Comparison of ENCODE assay signal across 9 mouse cellular contexts in genomic region chr19:8695330-8695729, GRCm38 (mm10). TPM values are rescaled to one million over a fixed set of nuclear protein-coding genes. Genes with fewer than 3 reads are reported as not detected.
A peak's percentile ranks its signal among the peaks of the same experiment; 100 is the strongest.
DNase-seq lines count a peak whose midpoint lies in the region; ATAC-seq and TF ChIP-seq lines count a peak whose summit lies in the region.
"Had no signal": no experiment of that assay in that cellular context is flagged by ENCODE, and none has a peak within 500 bp of the region (broad histone marks: within the 10 kb centered on the region; RNA-seq: fewer than 3 reads in every experiment).

No protein-coding gene starts in this region.

- H3K4me2 ChIP-seq in hindbrain, postnatal 0 days (ENCODE audit: low read depth, low read length): no peak overlapping the region
- H3K4me2 ChIP-seq in liver, embryonic 15.5 days: peak overlapping the region; percentile 46; the same call in 1 of the 2 replicates
- H3K4me2 ChIP-seq: embryonic facial prominence, embryonic 13.5 days had no signal

- H3K36me3 ChIP-seq in hindbrain, postnatal 0 days (ENCODE audit: insufficient read depth, low read length): no peaks in the 10 kb centered on the region
- H3K36me3 ChIP-seq in liver, embryonic 15.5 days (replicated peaks): no peaks in the 10 kb centered on the region
- H3K36me3 ChIP-seq in splenic B cell, adult 2 months (ENCODE audit: control insufficient read depth, insufficient read depth, low read length, poor library complexity, severe bottlenecking): no peaks in the 10 kb centered on the region
- H3K36me3 ChIP-seq: embryonic facial prominence, embryonic 13.5 days had no signal

- peaks cover 2% of the 10 kb centered on the region for H3K4me1 ChIP-seq in cortical plate, adult 2 months (ENCODE audit: control insufficient read depth, insufficient read depth, low read length)
- H3K4me1 ChIP-seq in hindbrain, postnatal 0 days (ENCODE audit: insufficient read depth, low read length): no peaks in the 10 kb centered on the region
- peaks cover 17% of the 10 kb centered on the region for H3K4me1 ChIP-seq in liver, embryonic 15.5 days (replicated peaks)
- H3K4me1 ChIP-seq: embryonic facial prominence, embryonic 13.5 days had no signal

- H3K27ac ChIP-seq in cortical plate, adult 2 months (ENCODE audit: insufficient read depth, low read length): no peak overlapping the region
- H3K27ac ChIP-seq in hindbrain, postnatal 0 days: no peak overlapping the region
- no peak overlapping the region for H3K27ac ChIP-seq in liver, embryonic 15.5 days (replicated peaks)
- H3K27ac ChIP-seq: embryonic facial prominence, embryonic 13.5 days had no signal

- WGBS in hindbrain, postnatal 0 days: 58% methylated on average over 6 of the region's 6 CpGs
- WGBS in liver, embryonic 15.5 days (ENCODE audit: insufficient replicate concordance): 10% methylated on average over 6 of the region's 6 CpGs

- H3K27me3 ChIP-seq in hindbrain, postnatal 0 days (ENCODE audit: insufficient read depth, low read length): no peaks in the 10 kb centered on the region
- H3K27me3 ChIP-seq in liver, embryonic 15.5 days: no peaks in the 10 kb centered on the region
- no peaks in the 10 kb centered on the region for H3K27me3 ChIP-seq in splenic B cell, adult 2 months (ENCODE audit: control insufficient read depth, insufficient read depth, low read length, poor library complexity, severe bottlenecking)
- H3K27me3 ChIP-seq: embryonic facial prominence, embryonic 13.5 days had no signal

- no peaks in the 10 kb centered on the region for H3K9me3 ChIP-seq in hindbrain, postnatal 0 days (ENCODE audit: low read length)
- H3K9me3 ChIP-seq in liver, embryonic 15.5 days (replicated peaks): no peaks in the 10 kb centered on the region
- H3K9me3 ChIP-seq: embryonic facial prominence, embryonic 13.5 days had no signal

- peak; percentile 48; the same call in 1 of the 2 replicates for ATAC-seq in hindbrain, postnatal 0 days
- ATAC-seq in liver, embryonic 15.5 days (ENCODE audit: insufficient read depth): peak; percentile 84

- no peak overlapping the region for H3K4me3 ChIP-seq in cortical plate, adult 2 months (ENCODE audit: insufficient read depth, low read length)
- H3K4me3 ChIP-seq in hindbrain, postnatal 0 days (ENCODE audit: low read length): no peak overlapping the region
- no peak overlapping the region for H3K4me3 ChIP-seq in liver, embryonic 15.5 days (replicated peaks)
- H3K4me3 ChIP-seq: embryonic facial prominence, embryonic 13.5 days had no signal

- H3K9ac ChIP-seq in hindbrain, postnatal 0 days (replicated peaks; ENCODE audit: low read length): no peak overlapping the region
- H3K9ac ChIP-seq in liver, embryonic 15.5 days: no peak overlapping the region
- H3K9ac ChIP-seq: embryonic facial prominence, embryonic 13.5 days had no signal

- DNase-seq in ovary, postnatal 36 days (ENCODE audit: low spot score): peak; percentile 53
- no peak for DNase-seq in ovary, adult 18-20 months (ENCODE audit: low spot score)
- no peak for DNase-seq in hindbrain, postnatal 0 days (ENCODE audit: low spot score)
- DNase-seq in splenic B cell, adult 2 months (ENCODE audit: low read depth, low spot score): peak; percentile 71
- no peak for DNase-seq in right cerebral cortex, postnatal 10 days (ENCODE audit: low spot score in 2 of 2)
- no peak for DNase-seq in layer of hippocampus, adult 8-10 months (ENCODE audit: low spot score in 2 of 2)

- 0 out of 2 replicates have a peak, but pooled peaks have one; percentile 25 for TF ChIP-seq CTCF in cortical plate, adult 2 months (IDR thresholded peaks at IDR 0.05; ENCODE audit: extremely low read depth, insufficient read depth, low read length)
- TF ChIP-seq CTCF in hindbrain, postnatal 0 days (IDR thresholded peaks at IDR 0.05; ENCODE audit: low read depth): peak; percentile 36

- TF ChIP-seq POLR2A in cortical plate, adult 2 months (IDR thresholded peaks at IDR 0.05; ENCODE audit: extremely low read depth, insufficient read depth, low read length): no peak

RNA-seq across cellular contexts. Expression of gene Slc3a2, which starts 27.8 kb away (rescaled TPM):
- polyA plus RNA-seq in cortical plate, adult 2 months (2012; rRNA removed): 200 TPM in 2 replicates
- total RNA-seq in hindbrain, postnatal 0 days (2014; rRNA removed): 154 and 155 TPM in 2 replicates
- polyA plus RNA-seq in hindbrain, postnatal 0 days (2015; fragmentation: Nextera tagmentation; extraction: Ambion mirVana): 235 and 250 TPM in 2 replicates
- polyA plus RNA-seq in liver, embryonic 15.5 days (2015; fragmentation: Nextera tagmentation; extraction: Ambion mirVana): 124 and 132 TPM in 2 replicates
- total RNA-seq in layer of hippocampus, adult 8-10 months (2022): 100 to 1,000 TPM; 157 to 169 (median 162) TPM

RNA-seq across cellular contexts. Expression of gene Chrm1, which starts 31.7 kb away (rescaled TPM):
- polyA plus RNA-seq in cortical plate, adult 2 months (2012; rRNA removed): 109 and 117 TPM in 2 replicates
- 1.3 and 2.4 TPM in 2 replicates for total RNA-seq in hindbrain, postnatal 0 days (2014; rRNA removed)
- 0.80 and 0.88 TPM in 2 replicates for polyA plus RNA-seq in hindbrain, postnatal 0 days (2015; fragmentation: Nextera tagmentation; extraction: Ambion mirVana)
- polyA plus RNA-seq in liver, embryonic 15.5 days (2015; fragmentation: Nextera tagmentation; extraction: Ambion mirVana): 0.02 TPM in 1 of 2 replicates, not detected in the other
- 100 to 1,000 TPM; 160 to 164 (median 161) TPM for total RNA-seq in layer of hippocampus, adult 8-10 months (2022)

RNA-seq across cellular contexts. Expression of gene Wdr74, which starts 40.3 kb away (rescaled TPM):
- polyA plus RNA-seq in cortical plate, adult 2 months (2012; rRNA removed): 50.2 and 51.3 TPM in 2 replicates
- total RNA-seq in hindbrain, postnatal 0 days (2014; rRNA removed): 46.7 and 49.7 TPM in 2 replicates
- 78.7 and 79.2 TPM in 2 replicates for polyA plus RNA-seq in hindbrain, postnatal 0 days (2015; fragmentation: Nextera tagmentation; extraction: Ambion mirVana)
- polyA plus RNA-seq in liver, embryonic 15.5 days (2015; fragmentation: Nextera tagmentation; extraction: Ambion mirVana): 48.8 and 53.0 TPM in 2 replicates
- total RNA-seq in layer of hippocampus, adult 8-10 months (2022): 10 to 100 TPM; 44.0 to 45.3 (median 44.3) TPM

RNA-seq across cellular contexts. Expression of gene 1700092M07Rik, which starts 45.2 kb away (rescaled TPM):
- 0.59 TPM in 1 of 2 replicates, not detected in the other for polyA plus RNA-seq in cortical plate, adult 2 months (2012; rRNA removed)
- not detected in 2 replicates for total RNA-seq in hindbrain, postnatal 0 days (2014; rRNA removed)
- 0.66 and 0.85 TPM in 2 replicates for polyA plus RNA-seq in hindbrain, postnatal 0 days (2015; fragmentation: Nextera tagmentation; extraction: Ambion mirVana)
- 0.43 and 0.62 TPM in 2 replicates for polyA plus RNA-seq in liver, embryonic 15.5 days (2015; fragmentation: Nextera tagmentation; extraction: Ambion mirVana)
- total RNA-seq in layer of hippocampus, adult 8-10 months (2022): 1 to 10 TPM in 3 of 4 experiments, not detected in 1; 2.0 to 3.3 (median 2.4) TPM

RNA-seq across cellular contexts. Expression of gene Stx5a, which starts 45.9 kb away (rescaled TPM):
- 106 and 109 TPM in 2 replicates for polyA plus RNA-seq in cortical plate, adult 2 months (2012; rRNA removed)
- 84.4 and 110 TPM in 2 replicates for total RNA-seq in hindbrain, postnatal 0 days (2014; rRNA removed)
- polyA plus RNA-seq in hindbrain, postnatal 0 days (2015; fragmentation: Nextera tagmentation; extraction: Ambion mirVana): 95.3 and 104 TPM in 2 replicates
- 53.5 and 53.8 TPM in 2 replicates for polyA plus RNA-seq in liver, embryonic 15.5 days (2015; fragmentation: Nextera tagmentation; extraction: Ambion mirVana)
- 10 to 100 TPM; 65.3 to 91.2 (median 76.1) TPM for total RNA-seq in layer of hippocampus, adult 8-10 months (2022)

Comparison
In these comparisons a context has a peak if more than half of its experiments do, and no peak if none do; other contexts are left out.
1. DNase-seq: peak in ovary, postnatal 36 days (single experiment) and splenic B cell, adult 2 months (single experiment); none in ovary, adult 18-20 months (single experiment), hindbrain, postnatal 0 days (single experiment), right cerebral cortex, postnatal 10 days (0 of 2) and layer of hippocampus, adult 8-10 months (0 of 2).
2. RNA of gene Chrm1, which starts 31.7 kb away (polyA plus RNA-seq): 109 to 117 TPM in cortical plate, adult 2 months; 0.80 to 0.88 TPM in hindbrain, postnatal 0 days and 0.02 TPM in liver, embryonic 15.5 days; every median in the first group is over 10 times any median in the second.